Mouse (Mus musculus): ENCODE data around the gene Ppa1. TPM values are rescaled to one million over a fixed set of nuclear protein-coding genes. Genes with fewer than 3 reads are reported as not detected.
A peak's percentile ranks its signal among the peaks of the same experiment; 100 is the strongest.
"Not testable (repeated sequence)": the region's sequence is repeated elsewhere in the genome, so short reads cannot be mapped to it uniquely, and the experiment has no call there.

Gene Ppa1
- polyA plus RNA-seq (2015; fragmentation: Nextera tagmentation; extraction: Ambion mirVana): 155 and 167 TPM in 2 replicates

DNA sequence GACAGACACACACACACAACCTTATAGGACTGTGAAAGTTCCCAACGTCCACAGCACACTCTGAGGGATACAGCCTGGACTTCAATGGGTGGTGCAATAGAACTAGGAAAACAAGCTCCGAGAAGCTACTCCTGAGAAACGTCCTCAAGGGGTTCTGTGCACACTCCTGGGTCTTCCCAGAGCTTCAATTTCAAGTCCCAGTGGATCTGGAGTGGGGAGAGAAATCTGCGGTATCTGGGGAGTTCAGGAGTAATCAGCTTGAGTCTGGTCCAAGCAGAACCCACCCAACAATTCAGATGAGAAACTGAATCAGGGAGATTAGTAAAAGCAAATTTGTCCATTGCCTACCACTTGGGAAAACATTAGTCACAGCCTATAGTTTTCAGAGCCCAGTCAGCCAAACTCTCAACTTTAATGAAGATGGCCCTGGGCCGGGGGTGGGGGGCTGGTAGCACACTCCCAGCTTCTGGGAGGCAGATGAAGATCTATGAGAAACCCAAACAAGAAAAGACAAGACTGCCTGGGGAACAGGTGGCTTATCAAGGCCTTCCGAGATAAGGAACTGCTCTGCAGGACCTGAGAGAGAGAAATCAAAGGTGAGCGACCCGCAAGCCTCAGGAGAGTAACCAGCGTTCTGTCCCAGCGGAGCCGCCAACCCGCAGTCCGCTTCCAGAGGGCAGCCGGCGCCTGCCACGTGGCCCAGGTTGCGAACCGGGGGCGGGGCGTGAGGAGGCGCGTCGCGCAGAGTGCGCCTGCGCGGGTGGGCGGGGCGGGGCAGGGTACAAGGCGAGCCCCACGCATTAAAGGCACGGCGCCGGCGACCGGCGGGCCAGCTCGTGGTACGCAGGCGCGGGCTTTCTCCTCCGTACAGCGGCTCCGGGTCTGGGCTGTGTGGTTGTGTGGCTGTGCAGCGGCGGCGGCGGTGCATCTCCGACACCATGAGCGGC lies at the start of gene Ppa1:
Gene Ppa1 (plus strand): TSS at position 763 of the 947 bp plus-strand sequence.
- Histone ChIP-seq H3K27me3 (no peaks in the 10 kb centered on the region), H3K27ac (replicated peaks) (peak within 1 kb of the TSS; percentile 83), H3K9ac (peak within 1 kb of the TSS; percentile 69), H3K36me3 (0 out of 2 replicates have a peak, but pooled peaks cover 7% of the 10 kb centered on the region), H3K4me1 (peaks cover 13% of the 10 kb centered on the region), H3K4me2 (replicated peaks) (peak within 1 kb of the TSS; percentile 86), H3K9me3 (replicated peaks) (no peaks in the 10 kb centered on the region), H3K4me3 (replicated peaks) (peak within 1 kb of the TSS; percentile 87)
- WGBS: 2% methylated on average over 38 of the region's 50 CpGs
- peak; percentile 93 for ATAC-seq (ENCODE audit: insufficient number of reproducible peaks, low FRiP score, low TSS enrichment, low read depth)

GRCm38 (mm10) chr10:61599556-61600114 lies 48.7 kb upstream of the Ppa1 start:
- 62% methylated on average over 9 of the region's 9 CpGs for WGBS
- no peak overlapping the region for H3K4me2 ChIP-seq (replicated peaks)
- no peak for ATAC-seq (ENCODE audit: insufficient number of reproducible peaks, low FRiP score, low TSS enrichment, low read depth)
- H3K27me3 ChIP-seq: peaks cover 29% of the 10 kb centered on the region
- no peaks in the 10 kb centered on the region for H3K36me3 ChIP-seq
- no peaks in the 10 kb centered on the region for H3K9me3 ChIP-seq (replicated peaks)
- H3K4me3 ChIP-seq (replicated peaks): no peak overlapping the region
- no peak overlapping the region for H3K27ac ChIP-seq (replicated peaks)
- H3K9ac ChIP-seq: no peak overlapping the region
- peaks cover 10% of the 10 kb centered on the region for H3K4me1 ChIP-seq

DNA sequence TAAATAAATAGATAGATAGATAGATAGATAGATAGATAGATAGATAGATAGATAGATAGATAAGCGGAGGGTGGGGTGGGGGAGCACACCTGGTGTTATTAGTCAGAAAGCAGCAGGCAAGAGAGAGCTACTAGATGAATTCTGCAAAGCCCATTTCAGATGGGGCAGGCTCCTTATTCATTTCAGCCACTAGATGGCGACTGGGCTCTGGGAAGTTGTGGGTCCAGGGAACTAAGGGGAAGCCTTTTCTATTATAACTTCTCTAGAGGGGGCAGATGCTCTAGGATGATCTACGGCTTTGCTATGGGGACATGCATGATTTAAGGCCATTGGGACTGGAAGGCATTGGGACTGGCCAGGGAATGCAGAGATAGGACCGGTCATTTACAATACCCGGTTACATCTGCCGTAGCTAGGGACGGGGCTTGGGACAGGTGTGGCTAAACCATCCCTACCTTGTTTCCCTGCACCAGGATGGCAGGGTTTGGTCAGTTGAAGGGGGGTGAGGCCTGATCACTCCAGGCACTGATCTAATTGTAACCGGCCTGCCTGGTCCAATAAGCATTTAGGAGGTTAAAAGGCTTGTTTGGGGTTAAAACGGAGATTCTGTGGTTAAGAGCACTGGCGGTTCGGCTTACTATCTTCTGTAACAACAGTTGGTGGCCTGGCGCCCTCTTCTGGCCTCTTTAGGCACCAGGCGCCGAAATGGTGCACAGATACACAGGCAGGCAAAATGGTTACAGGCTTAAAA lies 45.9 kb upstream of the Ppa1 start:
- no peak overlapping the region for H3K27ac ChIP-seq (replicated peaks)
- H3K9me3 ChIP-seq (replicated peaks): no peaks in the 10 kb centered on the region
- H3K36me3 ChIP-seq: no peaks in the 10 kb centered on the region
- H3K4me1 ChIP-seq: peaks cover 4% of the 10 kb centered on the region; the same call in 1 of the 2 replicates
- ATAC-seq (ENCODE audit: insufficient number of reproducible peaks, low FRiP score, low TSS enrichment, low read depth): no peak
- peaks cover 4% of the 10 kb centered on the region; the same call in 1 of the 2 replicates for H3K27me3 ChIP-seq
- H3K4me2 ChIP-seq (replicated peaks): 0 out of 2 replicates have a peak overlapping the region, but pooled peaks have one; percentile 19
- H3K4me3 ChIP-seq (replicated peaks): 0 out of 2 replicates have a peak overlapping the region, but pooled peaks have one; percentile 1
- WGBS: 11% methylated on average over 14 of the region's 14 CpGs
- H3K9ac ChIP-seq: no peak overlapping the region

DNA sequence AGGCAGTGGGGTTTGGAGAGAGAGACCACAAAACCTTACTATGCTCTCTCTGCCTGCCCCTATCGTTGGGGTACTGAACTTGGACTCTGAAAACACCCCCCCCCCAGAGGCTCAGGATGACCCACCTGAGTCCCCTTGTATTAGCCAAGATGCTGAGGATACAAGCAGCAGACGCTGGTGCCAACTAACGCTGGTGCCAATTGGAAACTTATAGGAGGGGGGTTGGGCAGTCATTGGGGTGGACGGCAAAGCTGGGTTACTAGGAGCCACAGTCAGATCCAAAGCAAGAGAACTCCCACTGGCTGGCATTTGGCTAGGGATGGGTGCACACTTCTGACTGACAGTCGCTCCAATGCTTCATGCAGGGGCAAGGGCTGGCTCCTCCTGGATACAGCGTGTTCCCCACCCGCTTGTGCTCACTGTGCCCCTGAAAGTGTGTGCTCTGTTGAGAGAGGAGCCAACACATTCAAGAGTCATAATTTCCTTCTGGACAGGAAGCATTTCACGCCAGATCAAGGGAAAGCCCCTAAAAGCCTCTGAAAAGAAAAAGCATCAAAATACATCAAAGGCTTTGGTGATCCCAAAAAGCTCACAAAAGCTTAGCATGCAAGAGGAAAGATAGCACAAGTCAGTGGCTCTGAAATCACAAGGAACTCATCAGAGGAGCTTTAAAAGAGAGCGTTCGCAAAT lies 43.8 kb upstream of the Ppa1 start:
- no peak overlapping the region for H3K4me3 ChIP-seq (replicated peaks)
- no peak overlapping the region for H3K9ac ChIP-seq
- H3K27me3 ChIP-seq: peaks cover 4% of the 10 kb centered on the region; the same call in 1 of the 2 replicates
- no peak overlapping the region for H3K27ac ChIP-seq (replicated peaks)
- peaks cover 4% of the 10 kb centered on the region; the same call in 1 of the 2 replicates for H3K4me1 ChIP-seq
- H3K4me2 ChIP-seq (replicated peaks): no peak overlapping the region
- WGBS: 66% methylated on average over 10 of the region's 10 CpGs
- ATAC-seq (ENCODE audit: insufficient number of reproducible peaks, low FRiP score, low TSS enrichment, low read depth): no peak
- no peaks in the 10 kb centered on the region for H3K36me3 ChIP-seq
- H3K9me3 ChIP-seq (replicated peaks): no peaks in the 10 kb centered on the region

DNA sequence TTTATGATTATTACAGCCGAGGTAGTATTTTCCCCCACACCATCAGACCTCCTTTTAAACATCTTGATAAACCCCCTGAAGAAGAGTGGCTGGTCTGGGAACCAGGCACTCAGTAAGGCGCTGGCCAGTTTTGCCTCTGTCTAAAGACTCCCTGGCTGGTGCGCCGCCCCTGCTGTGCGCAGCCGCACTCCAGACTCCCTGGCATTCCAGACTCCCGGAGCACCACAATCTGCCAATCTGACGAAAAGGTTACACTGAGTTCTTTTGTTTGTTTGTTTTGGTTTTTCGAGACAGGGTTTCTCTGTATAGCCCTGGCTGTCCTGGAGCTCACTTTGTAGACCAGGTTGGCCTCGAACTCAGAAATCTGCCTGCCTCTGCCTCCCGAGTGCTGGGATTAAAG lies 43.0 kb upstream of the Ppa1 start:
- H3K4me2 ChIP-seq (replicated peaks); H3K4me3 ChIP-seq (replicated peaks); H3K9ac ChIP-seq; H3K4me1 ChIP-seq; H3K27me3 ChIP-seq; H3K27ac ChIP-seq (replicated peaks); ATAC-seq (ENCODE audit: insufficient number of reproducible peaks, low FRiP score, low TSS enrichment, low read depth); H3K9me3 ChIP-seq (replicated peaks); H3K36me3 ChIP-seq: not testable (repeated sequence)
- 72% methylated on average over 11 of the region's 11 CpGs for WGBS

DNA sequence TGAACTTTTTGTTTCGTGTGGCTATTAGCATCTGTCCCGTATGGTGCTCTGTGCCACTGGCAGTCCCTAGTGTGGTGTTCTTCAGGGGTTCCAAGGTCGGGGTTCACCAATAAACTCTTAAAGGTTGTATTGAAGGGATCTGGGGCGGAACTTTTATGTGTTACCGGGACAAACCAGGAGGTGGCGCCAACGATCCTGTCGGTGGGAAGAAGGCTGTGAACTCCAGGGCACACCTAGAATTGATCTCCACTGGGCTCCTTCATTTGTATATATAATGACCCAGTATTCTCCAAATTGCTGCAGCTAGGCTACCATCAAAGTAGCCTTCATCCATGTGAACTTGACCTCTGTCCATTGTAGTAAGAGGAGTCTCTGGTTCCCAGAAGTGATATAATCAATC lies 42.5 kb upstream of the Ppa1 start:
- WGBS: 16% methylated on average over 8 of the region's 8 CpGs
- no peak overlapping the region for H3K4me3 ChIP-seq (replicated peaks)
- H3K9ac ChIP-seq: no peak overlapping the region
- no peak overlapping the region for H3K4me2 ChIP-seq (replicated peaks)
- peaks cover 4% of the 10 kb centered on the region; the same call in 1 of the 2 replicates for H3K4me1 ChIP-seq
- 0 out of 2 replicates have a peak, but pooled peaks cover 4% of the 10 kb centered on the region for H3K27me3 ChIP-seq
- no peak overlapping the region for H3K27ac ChIP-seq (replicated peaks)
- no peaks in the 10 kb centered on the region for H3K36me3 ChIP-seq
- no peaks in the 10 kb centered on the region for H3K9me3 ChIP-seq (replicated peaks)
- ATAC-seq (ENCODE audit: insufficient number of reproducible peaks, low FRiP score, low TSS enrichment, low read depth): no peak

GRCm38 (mm10) chr10:61608233-61608632 lies 40.1 kb upstream of the Ppa1 start:
- Histone ChIP-seq H3K27ac (replicated peaks) (no peak overlapping the region), H3K9me3 (replicated peaks) (no peaks in the 10 kb centered on the region), H3K9ac (no peak overlapping the region), H3K36me3 (no peaks in the 10 kb centered on the region), H3K27me3 (0 out of 2 replicates have a peak, but pooled peaks cover 4% of the 10 kb centered on the region), H3K4me2 (replicated peaks) (no peak overlapping the region), H3K4me1 (no peaks in the 10 kb centered on the region), H3K4me3 (replicated peaks) (no peak overlapping the region)
- no peak for ATAC-seq (ENCODE audit: insufficient number of reproducible peaks, low FRiP score, low TSS enrichment, low read depth)

DNA sequence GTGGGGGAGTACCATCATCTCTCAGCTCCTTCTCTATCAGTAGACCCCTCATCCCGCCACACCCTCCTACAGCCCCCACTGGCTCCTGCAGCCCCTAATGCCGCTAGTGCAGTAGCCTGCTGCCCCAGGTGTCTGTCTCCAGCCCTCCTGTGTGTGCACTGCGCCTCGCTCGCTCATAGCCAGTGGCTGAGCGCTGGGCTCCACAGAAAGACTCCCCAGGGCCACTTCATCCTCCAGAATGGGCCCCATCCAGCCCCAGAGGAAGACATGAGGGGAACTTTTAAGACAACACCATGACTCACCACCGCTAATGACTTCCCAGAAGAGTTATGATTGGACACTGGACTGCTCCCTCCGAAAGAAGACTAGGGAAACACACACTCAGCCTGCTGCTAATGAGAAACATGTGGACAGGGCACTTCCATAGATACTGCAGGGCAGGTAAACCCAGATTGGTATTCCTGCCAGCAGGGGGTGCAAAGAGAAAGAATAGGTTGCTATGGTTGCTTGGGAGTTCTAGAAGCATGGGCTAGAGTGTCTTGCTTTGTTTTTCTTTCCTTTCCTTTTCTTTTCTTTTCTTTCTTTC lies 37.6 kb upstream of the Ppa1 start:
- Histone ChIP-seq H3K27ac (replicated peaks) (no peak overlapping the region), H3K9me3 (replicated peaks) (no peaks in the 10 kb centered on the region), H3K4me1 (no peaks in the 10 kb centered on the region), H3K27me3 (no peaks in the 10 kb centered on the region), H3K9ac (no peak overlapping the region), H3K36me3 (no peaks in the 10 kb centered on the region), H3K4me2 (replicated peaks) (no peak overlapping the region), H3K4me3 (replicated peaks) (no peak overlapping the region)
- ATAC-seq (ENCODE audit: insufficient number of reproducible peaks, low FRiP score, low TSS enrichment, low read depth): no peak
- 55% methylated on average over 8 of the region's 8 CpGs for WGBS

DNA sequence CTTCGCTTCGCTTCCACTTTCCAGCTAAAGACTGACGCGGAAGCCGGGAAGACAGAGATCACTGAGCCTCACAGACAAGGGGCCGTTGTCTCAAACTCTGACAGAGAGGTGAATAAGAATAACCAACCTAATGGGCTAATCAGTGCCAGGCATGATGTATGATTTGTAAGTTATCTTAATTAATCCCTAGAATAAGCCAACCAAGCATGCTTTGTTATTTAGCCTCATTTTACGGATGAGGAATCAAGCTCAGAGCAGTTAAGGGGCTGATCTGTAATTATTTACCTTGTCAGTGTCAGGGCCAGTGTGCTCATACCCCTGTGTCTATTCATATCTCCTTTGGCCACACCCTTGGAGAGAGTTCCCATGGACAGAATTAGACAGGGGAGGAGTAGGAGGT lies 34.0 kb upstream of the Ppa1 start:
- no peaks in the 10 kb centered on the region for H3K27me3 ChIP-seq
- no peak overlapping the region for H3K4me2 ChIP-seq (replicated peaks)
- H3K9me3 ChIP-seq (replicated peaks): no peaks in the 10 kb centered on the region
- H3K4me1 ChIP-seq: no peaks in the 10 kb centered on the region
- H3K27ac ChIP-seq (replicated peaks): no peak overlapping the region
- 86% methylated on average over 7 of the region's 7 CpGs for WGBS
- no peaks in the 10 kb centered on the region for H3K36me3 ChIP-seq
- no peak overlapping the region for H3K9ac ChIP-seq
- ATAC-seq (ENCODE audit: insufficient number of reproducible peaks, low FRiP score, low TSS enrichment, low read depth): no peak
- no peak overlapping the region for H3K4me3 ChIP-seq (replicated peaks)

GRCm38 (mm10) chr10:61618528-61618927 lies 29.8 kb upstream of the Ppa1 start:
- Histone ChIP-seq H3K27me3 (peaks cover 6% of the 10 kb centered on the region; the same call in 1 of the 2 replicates), H3K27ac (replicated peaks) (no peak overlapping the region), H3K9me3 (replicated peaks) (no peaks in the 10 kb centered on the region), H3K9ac (no peak overlapping the region), H3K4me2 (replicated peaks) (no peak overlapping the region), H3K4me3 (replicated peaks) (no peak overlapping the region), H3K4me1 (no peaks in the 10 kb centered on the region), H3K36me3 (no peaks in the 10 kb centered on the region)
- 77% methylated on average over 2 of the region's 2 CpGs for WGBS
- ATAC-seq (ENCODE audit: insufficient number of reproducible peaks, low FRiP score, low TSS enrichment, low read depth): no peak
